Mouse (Mus musculus): Measurements from ENCODE around the gene Foxb2. TPM values are rescaled to one million over a fixed set of nuclear protein-coding genes. Genes with fewer than 3 reads are reported as not detected.

The Foxb2 gene
- polyA plus RNA-seq (2011; ENCODE audit: insufficient read depth, insufficient read length, low replicate concordance, missing spikeins): not detected in 2 replicates

GRCm38 (mm10) chr19:16873221-16873861, at the start of gene Foxb2:
Foxb2 (minus strand) TSS chr19:16873805.
- TF ChIP-seq CTCF (IDR thresholded peaks at IDR 0.05; ENCODE audit: control insufficient read depth, insufficient read depth, low read length): no peak
- no peak for TF ChIP-seq POLR2A (IDR thresholded peaks at IDR 0.05; ENCODE audit: borderline replicate concordance, control insufficient read depth, low read depth, low read length)
- no peak within 1 kb of the TSS for H3K4me3 ChIP-seq (replicated peaks; ENCODE audit: control insufficient read depth, low read depth, low read length)
- 2% methylated on average over 40 of the region's 40 CpGs for WGBS
- no peak within 1 kb of the TSS for H3K27ac ChIP-seq (ENCODE audit: control insufficient read depth, insufficient read depth, low read depth, low read length, poor library complexity)
- no peaks in the 10 kb centered on the region for H3K4me1 ChIP-seq (ENCODE audit: control insufficient read depth, insufficient read depth, low read length)

- WGBS: 83% methylated on average over 5 of the region's 5 CpGs
- no peak overlapping the region for H3K4me3 ChIP-seq (replicated peaks; ENCODE audit: control insufficient read depth, low read depth, low read length)
- TF ChIP-seq CTCF (IDR thresholded peaks at IDR 0.05; ENCODE audit: control insufficient read depth, insufficient read depth, low read length) (no peak), POLR2A (IDR thresholded peaks at IDR 0.05; ENCODE audit: borderline replicate concordance, control insufficient read depth, low read depth, low read length) (no peak)
- H3K4me1 ChIP-seq (ENCODE audit: control insufficient read depth, insufficient read depth, low read length): no peaks in the 10 kb centered on the region
- no peak overlapping the region for H3K27ac ChIP-seq (ENCODE audit: control insufficient read depth, insufficient read depth, low read depth, low read length, poor library complexity)
Observed at GRCm38 (mm10) chr19:16911507-16911906, 37.9 kb upstream of the Foxb2 start.

- H3K27ac ChIP-seq (ENCODE audit: control insufficient read depth, insufficient read depth, low read depth, low read length, poor library complexity): no peak overlapping the region
- WGBS: 43% methylated on average over 2 of the region's 2 CpGs
- no peaks in the 10 kb centered on the region for H3K4me1 ChIP-seq (ENCODE audit: control insufficient read depth, insufficient read depth, low read length)
- H3K4me3 ChIP-seq (replicated peaks; ENCODE audit: control insufficient read depth, low read depth, low read length): no peak overlapping the region
- TF ChIP-seq POLR2A (IDR thresholded peaks at IDR 0.05; ENCODE audit: borderline replicate concordance, control insufficient read depth, low read depth, low read length): no peak
- TF ChIP-seq CTCF (IDR thresholded peaks at IDR 0.05; ENCODE audit: control insufficient read depth, insufficient read depth, low read length): peak; percentile 28; the same call in 1 of the 2 replicates
Observed at GRCm38 (mm10) chr19:16903106-16903505, 29.5 kb upstream of the Foxb2 start.

DNA sequence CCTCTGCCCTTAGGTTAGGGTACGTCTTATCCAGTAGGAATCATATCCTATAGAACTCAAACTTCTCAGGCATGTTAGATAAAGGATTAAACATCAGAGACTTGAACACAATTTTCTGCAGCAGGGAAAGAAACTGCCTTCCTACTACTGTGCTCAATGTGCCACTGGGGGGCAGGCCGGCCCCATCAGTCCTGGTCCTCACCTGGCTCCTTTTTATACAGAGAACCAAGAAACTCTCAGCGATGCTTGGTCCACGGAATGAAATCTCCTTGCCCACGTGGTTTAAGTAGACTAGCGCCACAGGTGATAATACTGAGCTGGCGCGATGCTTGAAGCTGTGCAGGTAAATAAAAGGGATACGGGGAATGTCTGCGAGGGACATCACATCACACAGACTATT, 26.1 kb upstream of the Foxb2 start:
- H3K4me1 ChIP-seq (ENCODE audit: control insufficient read depth, insufficient read depth, low read length): no peaks in the 10 kb centered on the region
- TF ChIP-seq POLR2A (IDR thresholded peaks at IDR 0.05; ENCODE audit: borderline replicate concordance, control insufficient read depth, low read depth, low read length) (no peak), CTCF (IDR thresholded peaks at IDR 0.05; ENCODE audit: control insufficient read depth, insufficient read depth, low read length) (no peak)
- H3K4me3 ChIP-seq (replicated peaks; ENCODE audit: control insufficient read depth, low read depth, low read length): no peak overlapping the region
- no peak overlapping the region for H3K27ac ChIP-seq (ENCODE audit: control insufficient read depth, insufficient read depth, low read depth, low read length, poor library complexity)
- WGBS: 54% methylated on average over 10 of the region's 10 CpGs

DNA sequence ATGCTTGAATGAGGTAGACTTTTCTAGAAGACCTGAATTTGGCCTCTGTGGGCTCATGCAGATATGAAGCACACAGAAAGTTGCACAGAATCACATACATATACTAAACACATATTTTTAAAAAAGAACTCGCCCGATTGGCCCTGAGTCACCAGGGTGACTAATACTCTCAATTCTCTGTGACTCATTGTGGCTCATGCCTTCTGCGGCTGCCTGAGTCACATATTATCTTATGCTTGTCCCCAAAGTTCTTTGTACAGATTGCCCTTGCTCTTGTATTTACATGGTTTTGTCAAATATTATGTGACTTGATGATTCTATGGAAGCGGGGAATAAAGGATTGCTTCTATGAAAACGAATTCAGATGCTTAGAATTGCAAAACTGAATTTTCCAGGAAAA, 25.0 kb upstream of the Foxb2 start:
- no peak overlapping the region for H3K27ac ChIP-seq (ENCODE audit: control insufficient read depth, insufficient read depth, low read depth, low read length, poor library complexity)
- WGBS: 78% methylated on average over 5 of the region's 5 CpGs
- no peaks in the 10 kb centered on the region for H3K4me1 ChIP-seq (ENCODE audit: control insufficient read depth, insufficient read depth, low read length)
- TF ChIP-seq CTCF (IDR thresholded peaks at IDR 0.05; ENCODE audit: control insufficient read depth, insufficient read depth, low read length) (no peak), POLR2A (IDR thresholded peaks at IDR 0.05; ENCODE audit: borderline replicate concordance, control insufficient read depth, low read depth, low read length) (no peak)
- no peak overlapping the region for H3K4me3 ChIP-seq (replicated peaks; ENCODE audit: control insufficient read depth, low read depth, low read length)

GRCm38 (mm10) chr19:16876458-16876770, 2.8 kb upstream of the Foxb2 start:
- no peak overlapping the region for H3K27ac ChIP-seq (ENCODE audit: control insufficient read depth, insufficient read depth, low read depth, low read length, poor library complexity)
- H3K4me1 ChIP-seq (ENCODE audit: control insufficient read depth, insufficient read depth, low read length): no peaks in the 10 kb centered on the region
- WGBS: 2% methylated on average over 17 of the region's 17 CpGs
- TF ChIP-seq POLR2A (IDR thresholded peaks at IDR 0.05; ENCODE audit: borderline replicate concordance, control insufficient read depth, low read depth, low read length) (no peak), CTCF (IDR thresholded peaks at IDR 0.05; ENCODE audit: control insufficient read depth, insufficient read depth, low read length) (no peak)
- H3K4me3 ChIP-seq (replicated peaks; ENCODE audit: control insufficient read depth, low read depth, low read length): no peak overlapping the region

GRCm38 (mm10) chr19:16875631-16876457, 2.2 kb upstream of the Foxb2 start:
- no peak overlapping the region for H3K4me3 ChIP-seq (replicated peaks; ENCODE audit: control insufficient read depth, low read depth, low read length)
- 1% methylated on average over 34 of the region's 34 CpGs for WGBS
- no peaks in the 10 kb centered on the region for H3K4me1 ChIP-seq (ENCODE audit: control insufficient read depth, insufficient read depth, low read length)
- no peak overlapping the region for H3K27ac ChIP-seq (ENCODE audit: control insufficient read depth, insufficient read depth, low read depth, low read length, poor library complexity)
- TF ChIP-seq POLR2A (IDR thresholded peaks at IDR 0.05; ENCODE audit: borderline replicate concordance, control insufficient read depth, low read depth, low read length): no peak
- TF ChIP-seq CTCF (IDR thresholded peaks at IDR 0.05; ENCODE audit: control insufficient read depth, insufficient read depth, low read length): no peak

DNA sequence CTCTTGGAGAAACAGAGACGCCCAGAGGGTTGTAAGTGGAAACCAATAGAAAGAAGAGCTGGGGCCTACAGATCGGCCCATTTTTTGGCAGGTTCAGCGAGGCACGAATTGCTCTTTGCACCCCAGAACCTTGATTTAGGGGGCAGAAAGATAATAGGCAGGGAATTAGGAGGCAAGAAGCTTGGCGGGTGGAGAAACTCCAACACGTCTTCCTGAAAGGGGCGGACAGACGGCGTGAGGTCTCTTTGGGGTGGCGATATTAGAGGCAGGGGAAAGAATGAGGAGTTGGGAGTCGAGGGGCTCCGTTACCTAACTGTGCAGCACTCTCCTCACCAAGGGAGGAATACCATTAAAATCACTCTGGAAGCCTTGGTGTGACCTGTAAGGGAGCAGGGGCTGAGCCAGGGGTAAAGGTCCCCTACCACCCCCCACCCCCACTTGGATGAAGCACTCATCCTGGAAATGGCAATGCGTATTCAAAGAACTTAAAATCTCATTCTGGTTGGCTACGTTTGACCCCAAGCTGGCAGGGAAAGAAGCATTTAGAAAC, 1.5 kb upstream of the Foxb2 start:
- H3K27ac ChIP-seq (ENCODE audit: control insufficient read depth, insufficient read depth, low read depth, low read length, poor library complexity): no peak overlapping the region
- no peaks in the 10 kb centered on the region for H3K4me1 ChIP-seq (ENCODE audit: control insufficient read depth, insufficient read depth, low read length)
- no peak overlapping the region for H3K4me3 ChIP-seq (replicated peaks; ENCODE audit: control insufficient read depth, low read depth, low read length)
- WGBS: 8% methylated on average over 14 of the region's 14 CpGs
- no peak for TF ChIP-seq POLR2A (IDR thresholded peaks at IDR 0.05; ENCODE audit: borderline replicate concordance, control insufficient read depth, low read depth, low read length)
- TF ChIP-seq CTCF (IDR thresholded peaks at IDR 0.05; ENCODE audit: control insufficient read depth, insufficient read depth, low read length): no peak
